Mouse (Mus musculus) lung, postnatal 0 days (tissue): ENCODE measurements around the gene Arl16.

ENCODE experiments used
- CTCF ChIP-seq: IDR thresholded peaks from 2 replicates; pipeline ENCODE4 v1.5.1; 2016; ENCODE audit warnings: antibody characterized with exemption, mild to moderate bottlenecking
- EP300 ChIP-seq: IDR thresholded peaks from 2 replicates; pipeline ENCODE4 v1.6.1; 2016; ENCODE audit warnings: antibody characterized with exemption, mild to moderate bottlenecking, control low read depth

GRCm38 (mm10) chr11:120467736-120468092 lies 307 bp upstream of the Arl16 start:
- no peak for TF ChIP-seq EP300
- TF ChIP-seq CTCF, result no peak
